Mouse (Mus musculus) MEL (cell line): ENCODE results near the gene Gpr55. TPM values are rescaled to one million over a fixed set of nuclear protein-coding genes. Genes with fewer than 3 reads are reported as not detected.

ENCODE experiments used
- DNase-seq: peaks from one replicate; pipeline ENCODE4 v3.0.0; 2011; ENCODE audit warnings: low read depth, low spot score
- H3K27ac ChIP-seq: 2 replicates; pipeline ENCODE4 v1.5.1; 2012; ENCODE audit warnings: low read depth, mild to moderate bottlenecking, control low read depth, low read length, moderate library complexity; ENCODE audit not compliant: control insufficient read depth
- H3K27me3 ChIP-seq, 2 experiments: fragments of 150-350 bp in 1 of 2; sonication (generic) in 1 of 2; 2 replicates each; pipeline ENCODE4 v1.6.1; 2012; ENCODE audit warnings: low read length in 2 of 2, mild to moderate bottlenecking in 2 of 2, improper control_type of control experiment in 1 of 2, moderate library complexity in 1 of 2; ENCODE audit not compliant: insufficient read depth in 2 of 2, control insufficient read depth in 1 of 2
- H3K36me3 ChIP-seq, 2 experiments: 2 replicates each; pipeline ENCODE4 v1.6.1; 2012 to 2014; ENCODE audit warnings: low read length in 2 of 2, improper control_type of control experiment in 1 of 2, inconsistent platforms in 1 of 2, mild to moderate bottlenecking in 1 of 2; ENCODE audit not compliant: insufficient read depth in 2 of 2, control insufficient read depth in 1 of 2
- H3K4me1 ChIP-seq, 2 experiments: fragments of 150-350 bp in 1 of 2; sonication (generic) in 1 of 2; 2 replicates each; pipeline ENCODE4 v1.6.1; 2012; ENCODE audit warnings: low read length in 2 of 2, improper control_type of control experiment in 1 of 2, mild to moderate bottlenecking in 1 of 2; ENCODE audit not compliant: insufficient read depth in 2 of 2, control insufficient read depth in 1 of 2
- H3K4me3 ChIP-seq, 2 experiments: fragments of 150-350 bp in 1 of 2; sonication (generic) in 1 of 2; 2 replicates each; pipeline ENCODE4 v1.5.1; 2012; ENCODE audit warnings: low read depth in 2 of 2, low read length in 2 of 2, mild to moderate bottlenecking in 2 of 2, moderate library complexity in 2 of 2, control low read depth in 1 of 2, improper control_type of control experiment in 1 of 2; ENCODE audit not compliant: control insufficient read depth in 1 of 2, insufficient read depth in 1 of 2
- H3K79me2 ChIP-seq: 2 replicates; pipeline ENCODE4 v1.6.1; 2012; ENCODE audit warnings: mild to moderate bottlenecking, low read length, moderate library complexity; ENCODE audit not compliant: control insufficient read depth, poor library complexity, insufficient read depth
- H3K9ac ChIP-seq: 2 replicates; pipeline ENCODE4 v1.6.1; 2012; ENCODE audit warnings: low read depth, mild to moderate bottlenecking, control low read depth, low read length, moderate library complexity; ENCODE audit not compliant: control insufficient read depth, poor library complexity, severe bottlenecking
- H3K9me3 ChIP-seq: fragments of 150-350 bp; sonication (generic); replicated peaks from 2 replicates; pipeline ENCODE4 v1.6.1; 2012; ENCODE audit warnings: mild to moderate bottlenecking, low read length, improper control_type of control experiment, moderate library complexity; ENCODE audit not compliant: insufficient read depth
- BHLHE40 ChIP-seq: IDR thresholded peaks from 2 replicates; pipeline ENCODE4 v1.6.1; 2012; ENCODE audit warnings: low read depth, mild to moderate bottlenecking, inconsistent platforms, low read length, improper control_type of control experiment, borderline replicate concordance
- CHD1 ChIP-seq: IDR thresholded peaks from 2 replicates; pipeline ENCODE4 v1.6.1; 2012; ENCODE audit warnings: low read depth, mild to moderate bottlenecking, inconsistent platforms, low read length, improper control_type of control experiment
- EP300 ChIP-seq, 2 experiments: IDR thresholded peaks; 2 replicates each; pipeline ENCODE4 v1.6.1; 2011; ENCODE audit warnings: improper control_type of control experiment in 2 of 2, low read length in 2 of 2, low read depth in 1 of 2, mild to moderate bottlenecking in 1 of 2
- ETS1 ChIP-seq: IDR thresholded peaks from 2 replicates; pipeline ENCODE4 v1.6.1; 2012; ENCODE audit warnings: low read depth, mild to moderate bottlenecking, inconsistent platforms, low read length, improper control_type of control experiment, moderate library complexity
- GABPA ChIP-seq: IDR thresholded peaks from 2 replicates; pipeline ENCODE4 v1.6.1; 2012; ENCODE audit warnings: low read depth, mild to moderate bottlenecking, inconsistent platforms, low read length, improper control_type of control experiment, moderate library complexity
- GATA1 ChIP-seq: IDR thresholded peaks from 2 replicates; pipeline ENCODE4 v1.6.1; 2011; ENCODE audit warnings: low read depth, low read length, improper control_type of control experiment
- HCFC1 ChIP-seq: IDR thresholded peaks from 2 replicates; pipeline ENCODE4 v1.6.1; 2012; ENCODE audit warnings: low read depth, mild to moderate bottlenecking, inconsistent platforms, low read length, improper control_type of control experiment, moderate library complexity
- JUND ChIP-seq: IDR thresholded peaks from 2 replicates; pipeline ENCODE4 v1.6.1; 2011; ENCODE audit warnings: low read depth, mild to moderate bottlenecking, improper control_type of control experiment, low read length
- KAT2A ChIP-seq: conservative IDR thresholded peaks from 2 replicates; pipeline ENCODE4 v1.6.1; 2012; ENCODE audit warnings: low read depth, low read length, improper control_type of control experiment, inconsistent platforms
- MAFK ChIP-seq: IDR thresholded peaks from 2 replicates; pipeline ENCODE4 v1.6.1; 2011; ENCODE audit warnings: low read depth, mild to moderate bottlenecking, low read length, improper control_type of control experiment, borderline replicate concordance
- MAZ ChIP-seq: IDR thresholded peaks from 2 replicates; pipeline ENCODE4 v1.6.1; 2012; ENCODE audit warnings: low read depth, mild to moderate bottlenecking, inconsistent platforms, low read length, improper control_type of control experiment
- MEF2A ChIP-seq: IDR thresholded peaks from 2 replicates; pipeline ENCODE4 v1.6.1; 2014; ENCODE audit warnings: low read depth, mild to moderate bottlenecking, inconsistent platforms, low read length, improper control_type of control experiment; ENCODE audit not compliant: poor library complexity, insufficient replicate concordance, severe bottlenecking; ENCODE audit errors: extremely low read depth
- MYC ChIP-seq: IDR thresholded peaks from 2 replicates; pipeline ENCODE4 v1.6.1; 2011; ENCODE audit warnings: low read depth, mild to moderate bottlenecking, low read length, improper control_type of control experiment, moderate library complexity
- NELFE ChIP-seq: IDR thresholded peaks from 2 replicates; pipeline ENCODE4 v1.6.1; 2011; ENCODE audit warnings: low read depth, low read length, improper control_type of control experiment
- POLR2A ChIP-seq, 2 experiments: IDR thresholded peaks; 2 replicates each; pipeline ENCODE4 v1.6.1; 2011 to 2012; ENCODE audit warnings: low read length in 2 of 2, mild to moderate bottlenecking in 2 of 2, control low read depth in 1 of 2, improper control_type of control experiment in 1 of 2, low read depth in 1 of 2, moderate library complexity in 1 of 2; ENCODE audit not compliant: control insufficient read depth in 1 of 2, insufficient read depth in 1 of 2, poor library complexity in 1 of 2
- POLR2AphosphoS2 ChIP-seq: IDR thresholded peaks from 2 replicates; pipeline ENCODE4 v1.6.1; 2011; ENCODE audit warnings: low read length, improper control_type of control experiment
- RAD21 ChIP-seq: IDR thresholded peaks from 2 replicates; pipeline ENCODE4 v1.6.1; 2011; ENCODE audit warnings: mild to moderate bottlenecking, low read depth, low read length, improper control_type of control experiment
- SIN3A ChIP-seq: IDR thresholded peaks from 2 replicates; pipeline ENCODE4 v1.6.1; 2012; ENCODE audit warnings: low read length, improper control_type of control experiment, inconsistent platforms
- SMC3 ChIP-seq: IDR thresholded peaks from 2 replicates; pipeline ENCODE4 v1.6.1; 2011; ENCODE audit warnings: low read depth, low read length, improper control_type of control experiment
- TAL1 ChIP-seq: IDR thresholded peaks from 2 replicates; pipeline ENCODE4 v1.6.1; 2012; ENCODE audit warnings: mild to moderate bottlenecking, inconsistent platforms, low read length, moderate library complexity, mixed read lengths
- TBP ChIP-seq: IDR thresholded peaks from 2 replicates; pipeline ENCODE4 v1.8.0; 2011; ENCODE audit warnings: low read depth, low read length, improper control_type of control experiment
- TCF12 ChIP-seq: IDR thresholded peaks from 2 replicates; pipeline ENCODE4 v1.6.1; 2014; ENCODE audit warnings: low read depth, mild to moderate bottlenecking, inconsistent platforms, low read length, improper control_type of control experiment, moderate library complexity
- UBTF ChIP-seq: IDR thresholded peaks from 2 replicates; pipeline ENCODE4 v1.6.1; 2012; ENCODE audit warnings: low read depth, mild to moderate bottlenecking, inconsistent platforms, low read length, improper control_type of control experiment, moderate library complexity, borderline replicate concordance; ENCODE audit not compliant: insufficient read depth
- USF1 ChIP-seq: IDR thresholded peaks from 2 replicates; pipeline ENCODE4 v1.6.1; 2014; ENCODE audit warnings: low read depth, mild to moderate bottlenecking, inconsistent platforms, low read length, improper control_type of control experiment, moderate library complexity
- USF2 ChIP-seq, 2 experiments: IDR thresholded peaks; 2 replicates each; pipeline ENCODE4 v1.6.1; 2011 to 2012; ENCODE audit warnings: improper control_type of control experiment in 2 of 2, low read length in 2 of 2, borderline replicate concordance in 1 of 2, inconsistent platforms in 1 of 2, low read depth in 1 of 2, mild to moderate bottlenecking in 1 of 2; ENCODE audit not compliant: insufficient read depth in 1 of 2
- ZKSCAN1 ChIP-seq: IDR thresholded peaks from 2 replicates; pipeline ENCODE4 v1.6.1; 2012; ENCODE audit warnings: low read depth, mild to moderate bottlenecking, inconsistent platforms, low read length, improper control_type of control experiment, moderate library complexity
- ZMIZ1 ChIP-seq: IDR thresholded peaks from 2 replicates; pipeline ENCODE4 v1.6.1; 2012; ENCODE audit warnings: low read depth, mild to moderate bottlenecking, inconsistent platforms, low read length, improper control_type of control experiment, moderate library complexity
- polyA plus RNA-seq, 2 experiments: library from polyadenylated mRNA; stranded (reverse) in 1 of 2; unstranded in 1 of 2; fragments of >175 nt in 1 of 2; fragments of >200 nt in 1 of 2; gene quantifications; 2 replicates each; pipeline versions ENCODE4 v1.2.1 to v1.2.4; 2012; ENCODE audit warnings: low replicate concordance in 2 of 2, low read depth in 1 of 2; ENCODE audit not compliant: insufficient read length in 2 of 2, insufficient read depth in 1 of 2, missing spikeins in 1 of 2
- total RNA-seq: library from RNA; depleted of rRNA; stranded (reverse); fragments of 300-350 nt; gene quantifications from 2 replicates; pipeline ENCODE4 v1.2.3, GENCODE M21; 2012

Gene Gpr55
- total and polyA plus RNA-seq, 3 experiments: 0.01 to 0.04 TPM; not detected in 1

DNA sequence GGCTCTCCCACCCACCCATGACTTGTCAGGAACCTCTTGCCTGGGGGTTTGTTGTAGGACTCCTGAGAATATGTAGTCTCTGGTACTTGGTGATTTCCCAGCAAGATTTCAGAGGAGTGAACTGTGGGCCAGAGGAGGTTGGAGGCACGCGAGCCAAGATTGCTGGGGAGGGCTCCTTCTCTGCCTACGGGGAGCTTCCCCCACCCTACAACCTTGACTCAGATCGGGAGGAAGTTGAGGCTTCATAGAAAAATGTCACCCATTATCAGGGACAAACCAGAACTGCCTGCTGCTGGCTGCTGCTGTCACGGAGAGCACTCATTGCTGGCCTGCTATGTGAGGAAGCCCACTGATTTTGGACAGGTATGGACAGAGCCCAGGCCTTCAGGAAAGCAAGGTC, 3.5 kb downstream of the Gpr55 start:
- peaks cover 0 to 6% of the 10 kb centered on the region in 2 experiments; a peak in 2 of 4 replicates for H3K36me3 ChIP-seq
- no peak overlapping the region for H3K27ac ChIP-seq
- H3K9me3 ChIP-seq: no peaks in the 10 kb centered on the region
- no peak for TF ChIP-seq SIN3A
- peak; percentile 8; the same call in 1 of the 2 replicates for TF ChIP-seq TCF12
- peak; percentile 39 for TF ChIP-seq TAL1
- TF ChIP-seq RAD21: no peak
- TF ChIP-seq EP300 (IDR thresholded peaks at IDR 0.05; ENCODE audit: low read depth in 1 of 2, low read length in 2 of 2): no peak
- no peak for TF ChIP-seq TBP
- no peak for TF ChIP-seq ETS1
- TF ChIP-seq, all 39 proteins: peak for 2
- Histone ChIP-seq H3K4me1 (peaks cover 3 to 23% of the 10 kb centered on the region in 2 experiments; a peak in 3 of 4 replicates), H3K27me3 (no peaks in the 10 kb centered on the region; a peak in 1 of 4 replicates), H3K9ac (no peak overlapping the region), H3K4me3 (no peak overlapping the region), H3K79me2 (no peaks in the 10 kb centered on the region)
- DNase-seq: peak; percentile 49

DNA sequence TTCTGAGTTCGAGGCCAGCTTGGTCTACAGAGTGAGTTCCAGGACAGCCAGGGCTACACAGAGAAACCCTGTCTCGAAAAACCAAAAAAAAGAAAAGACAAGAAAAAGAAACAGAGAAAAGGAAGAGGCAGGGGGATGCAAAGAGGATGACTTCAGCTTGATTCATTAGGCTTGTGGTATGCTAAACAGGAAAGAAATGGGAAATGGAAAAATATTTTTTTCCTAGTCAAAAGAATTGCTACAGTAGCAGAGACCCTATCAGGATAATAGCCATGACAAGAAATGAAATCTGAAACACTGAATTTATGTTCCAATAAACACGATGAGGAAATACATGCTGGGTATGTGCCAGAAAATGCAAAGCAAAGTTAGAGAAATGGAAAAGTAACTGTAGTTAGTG, 5.7 kb downstream of the Gpr55 start:
- Histone ChIP-seq H3K9ac (no peak overlapping the region), H3K36me3 (peaks cover 0 to 6% of the 10 kb centered on the region in 2 experiments; a peak in 2 of 4 replicates)
- no peak for DNase-seq

DNA sequence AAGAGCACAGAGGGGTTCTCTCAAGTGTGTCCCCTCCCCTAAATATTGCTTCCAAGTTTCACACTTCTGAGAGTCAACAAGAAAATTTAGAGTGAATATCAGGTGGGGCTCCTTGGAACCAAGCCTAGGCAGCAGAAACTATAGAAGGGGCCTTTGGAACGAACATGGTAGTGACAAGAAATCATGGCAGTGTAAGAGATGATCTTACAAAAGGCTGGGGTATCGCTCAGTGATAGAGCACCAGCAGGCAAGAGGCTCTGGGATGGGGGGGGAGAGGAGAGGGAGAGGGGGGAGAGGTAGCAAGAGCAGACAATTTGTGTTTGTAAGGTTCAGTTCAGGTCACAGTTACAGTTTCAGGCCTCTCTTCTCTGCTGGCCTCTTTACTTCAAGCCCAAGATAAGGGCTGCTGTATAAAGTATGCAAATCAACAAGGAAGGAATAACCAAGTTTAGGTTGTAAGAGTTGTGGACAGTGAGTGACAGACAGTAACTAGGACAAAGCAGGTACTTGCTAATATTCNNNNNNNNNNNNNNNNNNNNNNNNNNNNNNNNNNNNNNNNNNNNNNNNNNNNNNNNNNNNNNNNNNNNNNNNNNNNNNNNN, 11.6 kb downstream of the Gpr55 start:
- Histone ChIP-seq H3K27me3 (peaks cover 0 to 2% of the 10 kb centered on the region in 2 experiments; a peak in 2 of 4 replicates), H3K4me3 (no peak overlapping the region), H3K79me2 (no peaks in the 10 kb centered on the region), H3K36me3 (no peaks in the 10 kb centered on the region; a peak in 1 of 4 replicates), H3K9ac (no peak overlapping the region), H3K27ac (no peak overlapping the region), H3K4me1 (peaks cover 0 to 4% of the 10 kb centered on the region in 2 experiments; a peak in 1 of 4 replicates), H3K9me3 (no peaks in the 10 kb centered on the region)
- DNase-seq: no peak
- TF ChIP-seq MEF2A: no peak
- no peak for TF ChIP-seq USF2 (IDR thresholded peaks at IDR 0.05; ENCODE audit: borderline replicate concordance in 1 of 2, insufficient read depth in 1 of 2, low read depth in 1 of 2, low read length in 2 of 2)
- TF ChIP-seq POLR2AphosphoS2: no peak
- TF ChIP-seq GABPA: no peak
- TF ChIP-seq ZMIZ1: no peak
- no peak for TF ChIP-seq USF1
- TF ChIP-seq SMC3: no peak
- no peak for TF ChIP-seq POLR2A (IDR thresholded peaks at IDR 0.05; ENCODE audit: control insufficient read depth in 1 of 2, insufficient read depth in 1 of 2, low read depth in 1 of 2, low read length in 2 of 2, poor library complexity in 1 of 2)
- no peak for TF ChIP-seq UBTF
- TF ChIP-seq KAT2A: no peak
- no peak for TF ChIP-seq RAD21
- no peak for TF ChIP-seq MYC
- no peak for TF ChIP-seq HCFC1
- TF ChIP-seq NELFE: no peak
- no peak for TF ChIP-seq GATA1

More for the DNA sequence above, 5.7 kb downstream of the Gpr55 start:
- no peaks in the 10 kb centered on the region for H3K9me3 ChIP-seq
- peaks cover 0 to 16% of the 10 kb centered on the region in 2 experiments; a peak in 2 of 4 replicates for H3K4me1 ChIP-seq
- peaks cover 0 to 2% of the 10 kb centered on the region in 2 experiments; a peak in 1 of 4 replicates for H3K27me3 ChIP-seq
- no peaks in the 10 kb centered on the region for H3K79me2 ChIP-seq
- no peak overlapping the region for H3K4me3 ChIP-seq
- H3K27ac ChIP-seq: no peak overlapping the region
- TF ChIP-seq ZKSCAN1: no peak
- no peak for TF ChIP-seq SIN3A
- TF ChIP-seq MAZ: no peak
- TF ChIP-seq JUND: no peak
- no peak for TF ChIP-seq UBTF
- no peak for TF ChIP-seq CHD1
- TF ChIP-seq POLR2A (IDR thresholded peaks at IDR 0.05; ENCODE audit: control insufficient read depth in 1 of 2, insufficient read depth in 1 of 2, low read depth in 1 of 2, low read length in 2 of 2, poor library complexity in 1 of 2): no peak
- TF ChIP-seq SMC3: no peak
- TF ChIP-seq MAFK: no peak
- TF ChIP-seq BHLHE40: no peak
- TF ChIP-seq USF2 (IDR thresholded peaks at IDR 0.05; ENCODE audit: borderline replicate concordance in 1 of 2, insufficient read depth in 1 of 2, low read depth in 1 of 2, low read length in 2 of 2): no peak
